Mouse (Mus musculus) right cerebral cortex, adult 2 months (tissue): Measurements from ENCODE around the gene Gnpat.
"Not testable (repeated sequence)": the region's sequence is repeated elsewhere in the genome, so short reads cannot be mapped to it uniquely, and the experiment has no call there.

Source experiments
- DNase-seq, 2 experiments: peaks; one replicate each; pipeline ENCODE4 v3.0.0; 2021 to 2022; ENCODE audit warnings: low spot score in 2 of 2

The Gnpat gene

GRCm38 (mm10) chr8:124842929-124843328 lies 19.9 kb upstream of the Gnpat start:
- DNase-seq: not testable (repeated sequence)

- DNase-seq: no peak
Measured at GRCm38 (mm10) chr8:124845131-124845530, 17.7 kb upstream of the Gnpat start.

- DNase-seq: no peak
Measured at GRCm38 (mm10) chr8:124845573-124845972, 17.3 kb upstream of the Gnpat start.

GRCm38 (mm10) chr8:124853511-124853910 lies 9.3 kb upstream of the Gnpat start:
- no peak for DNase-seq

DNA sequence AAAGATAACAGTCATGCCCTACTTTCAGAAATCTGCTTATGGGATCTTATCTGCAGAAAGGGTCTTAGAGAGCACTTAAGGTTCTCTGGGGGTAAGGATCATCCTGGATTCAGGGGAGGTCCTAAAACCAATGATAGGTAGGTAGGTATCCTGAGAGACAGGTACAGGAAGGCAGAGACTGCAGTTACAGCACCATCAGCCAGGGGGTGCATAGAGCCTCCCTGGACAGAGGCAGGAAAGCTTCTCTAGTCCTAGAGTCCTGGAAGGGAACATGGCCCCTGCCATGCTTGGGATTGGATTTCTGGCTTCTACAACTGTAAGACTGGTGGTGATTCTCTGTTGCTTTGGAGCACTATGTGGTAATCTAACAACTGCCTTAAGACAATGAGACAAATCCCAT lies 3.4 kb upstream of the Gnpat start:
- DNase-seq: no peak

- no peak for DNase-seq
Measured at GRCm38 (mm10) chr8:124860188-124860587, 2.6 kb upstream of the Gnpat start.

- no peak for DNase-seq
Measured at GRCm38 (mm10) chr8:124863163-124863677, 387 bp downstream of the Gnpat start.

- no peak for DNase-seq
Measured at GRCm38 (mm10) chr8:124863729-124864128, 896 bp downstream of the Gnpat start.

DNA sequence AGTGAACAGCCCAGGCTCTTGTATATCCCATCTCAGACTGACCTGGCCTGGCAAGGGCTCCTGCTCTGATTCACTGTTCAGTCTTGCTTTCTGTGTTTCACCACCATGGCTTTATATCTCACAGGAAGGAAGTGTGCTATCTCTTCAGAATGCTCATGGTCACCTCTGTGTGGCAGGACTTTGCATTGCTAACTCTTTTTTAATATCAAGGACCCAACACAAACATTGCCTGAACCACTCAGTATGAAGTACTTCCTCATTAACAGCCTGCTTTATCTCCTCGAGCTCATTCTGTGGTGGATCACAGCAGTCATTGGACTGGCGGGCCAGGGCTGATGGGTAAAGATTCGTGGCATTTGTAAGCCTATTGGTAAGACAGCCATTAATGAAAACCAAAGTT lies 3.8 kb downstream of the Gnpat start:
- DNase-seq: no peak

DNA sequence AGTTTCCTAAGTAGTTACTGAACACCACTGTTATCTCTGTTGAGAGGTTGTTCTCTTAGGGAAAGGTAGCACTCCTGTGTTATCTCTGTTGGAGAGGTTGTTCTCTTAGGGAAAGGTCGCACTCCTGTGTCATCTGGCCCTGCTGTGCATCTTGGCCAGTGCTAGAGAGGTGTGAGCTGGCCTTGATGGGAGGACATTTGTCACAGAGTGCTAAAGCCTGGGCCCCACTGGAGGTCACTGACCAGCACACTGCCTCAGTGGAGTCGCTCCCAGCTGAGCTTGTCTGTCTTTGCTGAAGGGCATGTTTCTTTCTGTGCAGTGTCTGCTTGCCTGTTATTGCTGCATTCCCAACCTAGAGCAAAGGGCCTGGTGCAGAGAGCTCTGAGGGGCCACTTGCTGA lies 4.3 kb downstream of the Gnpat start:
- no peak for DNase-seq

- no peak for DNase-seq
Measured at GRCm38 (mm10) chr8:124869708-124870107, 6.9 kb downstream of the Gnpat start.

DNA sequence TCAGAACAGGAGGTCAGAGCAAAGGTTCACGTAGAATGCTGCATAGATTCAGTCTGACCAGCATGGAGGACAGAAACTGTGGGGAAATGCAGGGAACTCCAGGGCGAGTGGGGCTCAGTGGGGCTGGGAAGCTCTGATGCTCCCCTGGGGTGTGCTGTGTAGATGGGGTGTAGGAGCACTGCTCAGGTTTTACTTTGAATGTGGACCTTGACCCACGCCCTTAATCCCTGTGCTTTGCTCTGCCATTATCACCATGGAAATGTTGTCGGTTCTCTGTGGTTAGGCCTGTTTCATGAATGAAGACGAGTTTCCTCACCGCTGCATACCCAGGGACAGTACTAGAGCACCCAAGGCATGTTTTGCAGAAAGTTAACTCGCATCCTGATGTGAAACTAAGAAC lies 8.6 kb downstream of the Gnpat start:
- no peak for DNase-seq

DNA sequence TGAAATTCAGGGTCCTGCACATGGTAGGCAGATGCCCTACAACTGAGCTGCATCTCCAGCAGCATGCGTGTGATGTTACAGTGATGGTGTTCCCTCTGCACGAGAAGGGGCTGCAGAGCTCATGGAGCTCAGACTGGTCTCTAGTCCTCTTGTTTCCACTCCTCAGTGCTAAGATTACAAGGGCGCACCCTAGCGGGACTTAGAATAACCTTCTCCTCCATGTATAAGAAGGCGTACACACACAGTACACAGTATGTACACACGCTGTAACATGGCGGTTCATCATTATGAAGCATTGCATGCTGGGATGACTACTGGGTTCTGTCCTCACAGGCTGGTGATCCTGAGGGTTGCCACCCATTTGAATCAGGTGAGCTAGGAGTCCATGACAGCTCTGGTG lies 9.2 kb downstream of the Gnpat start:
- no peak for DNase-seq

GRCm38 (mm10) chr8:124872690-124873089 lies 9.9 kb downstream of the Gnpat start:
- no peak for DNase-seq

GRCm38 (mm10) chr8:124878141-124878540 lies 15.3 kb downstream of the Gnpat start:
- peak in 1 of 2 experiments; percentile 16 for DNase-seq

GRCm38 (mm10) chr8:124878946-124879526 lies 16.2 kb downstream of the Gnpat start:
- DNase-seq: no peak

GRCm38 (mm10) chr8:124888385-124888784 lies 25.6 kb downstream of the Gnpat start:
- DNase-seq: no peak

GRCm38 (mm10) chr8:124892596-124892995 lies 29.8 kb downstream of the Gnpat start:
- DNase-seq: no peak

DNA sequence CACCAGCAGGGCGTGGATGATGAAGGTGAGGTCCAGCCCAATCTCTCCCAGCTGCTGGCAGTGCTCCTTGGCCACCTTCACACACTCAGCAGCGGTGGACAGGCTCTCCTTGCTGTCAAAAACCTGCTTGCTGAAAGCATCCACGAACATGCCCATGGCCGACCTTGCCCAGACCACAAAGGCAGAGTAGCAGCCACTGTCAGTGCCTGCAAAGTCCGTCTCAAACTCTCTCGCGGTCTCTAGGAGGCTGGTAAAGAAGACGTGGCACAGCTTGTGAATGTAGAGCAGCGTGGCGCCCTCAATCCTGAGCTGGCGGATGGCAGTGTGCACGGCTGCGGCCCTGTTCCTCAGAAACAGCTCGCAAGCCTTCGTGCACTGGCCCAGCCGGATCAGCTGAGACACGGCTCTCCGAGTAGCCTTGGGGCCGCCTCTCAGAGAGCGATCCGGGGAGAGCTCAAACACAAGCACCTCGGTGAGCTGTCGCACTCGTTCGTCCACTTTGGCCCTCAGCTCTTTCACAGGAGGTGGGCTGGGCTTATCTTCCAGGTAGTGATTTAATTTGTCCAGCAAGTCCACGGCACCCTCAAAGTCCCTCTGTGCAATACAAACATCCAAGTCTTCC lies 33.3 kb downstream of the Gnpat start:
- no peak for DNase-seq

DNA sequence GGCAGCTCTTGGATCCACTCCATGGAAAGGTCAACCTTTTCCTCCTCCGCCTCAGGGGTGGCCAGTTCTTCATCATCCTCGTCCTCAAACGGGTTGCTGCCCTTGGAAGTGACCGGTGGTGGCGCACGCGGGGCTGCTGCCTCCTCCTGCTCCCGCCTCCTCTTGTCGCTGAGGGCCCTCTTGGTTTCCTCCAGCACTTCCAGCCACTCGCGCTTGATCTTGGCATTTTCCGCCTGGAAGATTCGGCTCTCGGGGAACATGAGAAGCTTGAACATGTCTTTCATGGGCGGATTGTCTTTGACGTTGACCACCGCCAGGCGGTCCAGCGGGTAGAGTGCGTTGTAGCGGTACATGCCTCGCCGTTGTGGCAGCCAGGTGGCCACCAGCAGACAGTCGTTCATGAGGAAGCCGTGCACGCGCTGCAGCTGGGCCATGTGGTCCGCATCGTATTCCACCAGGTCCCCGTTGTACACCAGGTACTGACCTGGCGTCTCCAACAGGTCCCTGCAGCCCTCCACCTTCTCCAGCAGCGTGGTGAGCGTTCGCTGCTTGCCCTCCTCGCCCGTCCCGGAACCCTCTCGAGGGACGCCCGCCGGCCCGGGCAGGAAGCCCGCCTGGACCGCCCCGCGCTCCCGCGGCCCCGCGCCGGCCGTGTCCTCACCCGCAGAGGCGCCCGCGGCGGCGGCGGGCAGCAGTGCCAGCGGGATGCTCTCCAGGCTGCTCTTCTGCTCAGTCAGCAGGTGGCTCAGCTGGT lies 34.0 kb downstream of the Gnpat start:
- peak; percentile 65 to 70 for DNase-seq

DNA sequence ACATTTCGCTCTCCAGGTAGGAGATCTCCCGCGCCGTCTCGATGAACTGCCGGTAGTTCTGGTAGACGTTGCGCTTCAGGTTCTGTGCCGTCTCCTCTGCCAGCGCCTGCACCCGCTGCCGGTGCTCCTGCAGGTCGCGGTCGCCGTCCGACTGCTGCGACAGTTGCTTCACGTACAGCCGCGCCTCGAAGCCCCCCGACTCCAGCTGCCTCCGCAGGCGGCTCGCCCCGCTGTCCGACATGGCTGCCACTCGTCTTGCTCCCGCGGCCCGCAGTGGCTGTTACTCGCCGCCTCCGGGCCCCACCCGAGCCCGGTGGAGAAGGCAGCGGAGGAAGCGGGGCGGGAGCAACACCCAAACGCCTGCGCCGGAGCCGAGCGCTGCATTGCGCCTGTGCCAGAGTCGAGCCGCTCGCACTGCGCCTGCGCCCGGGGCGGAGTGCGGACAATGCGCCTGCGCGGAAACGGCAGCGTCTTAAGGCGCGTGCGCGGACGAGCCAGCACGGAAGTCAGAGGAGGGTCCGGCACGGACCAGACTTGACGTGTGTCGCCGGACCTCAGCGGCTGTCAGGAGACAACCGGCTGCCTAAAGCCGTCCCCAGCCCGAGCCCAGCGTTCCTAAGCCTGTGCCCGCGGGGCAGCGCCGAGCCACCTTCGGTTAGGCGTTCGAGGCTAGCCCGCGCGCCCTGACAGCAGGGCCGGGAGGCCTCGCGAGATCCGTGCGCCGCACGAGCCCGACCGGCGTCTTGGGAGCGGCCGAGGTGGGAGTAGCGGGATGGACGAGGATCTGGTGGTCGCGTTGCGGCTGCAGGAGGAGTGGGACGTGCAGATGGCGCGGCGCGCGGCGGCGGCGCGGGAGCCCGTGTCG lies 34.8 kb downstream of the Gnpat start, which contains the start of the genes Exoc8 and Sprtn:
Gene Exoc8 (minus strand): TSS at position 320 of the 865 bp plus-strand sequence.
Gene Sprtn (plus strand): TSS at position 501 of the 865 bp plus-strand sequence.
- DNase-seq: peak; percentile 96 to 98
